Mouse (Mus musculus) small intestine, adult 2 months (tissue): ENCODE data around the gene Tmem129. TPM values are rescaled to one million over a fixed set of nuclear protein-coding genes. Genes with fewer than 3 reads are reported as not detected.

Source experiments
- H3K27ac ChIP-seq: fragments of 200-500 bp; 2 replicates; pipeline ENCODE4 v1.5.1; 2012; ENCODE audit warnings: low read depth, low read length, control low read depth, inconsistent platforms; ENCODE audit not compliant: insufficient read depth
- H3K27me3 ChIP-seq: fragments of 200-500 bp; 2 replicates; pipeline ENCODE4 v1.6.1; 2012; ENCODE audit warnings: mild to moderate bottlenecking, moderate library complexity, low read length, inconsistent platforms; ENCODE audit not compliant: control insufficient read depth, insufficient read depth
- H3K36me3 ChIP-seq: fragments of 200-500 bp; 2 replicates; pipeline ENCODE4 v1.6.1; 2012; ENCODE audit warnings: mild to moderate bottlenecking, low read length, control low read depth, inconsistent platforms; ENCODE audit not compliant: control insufficient read depth, insufficient read depth
- H3K4me1 ChIP-seq: fragments of 200-500 bp; 2 replicates; pipeline ENCODE4 v1.6.1; 2012; ENCODE audit warnings: low read length, inconsistent platforms, mixed read lengths; ENCODE audit not compliant: control insufficient read depth, insufficient read depth, insufficient read length
- H3K4me3 ChIP-seq: fragments of 200-500 bp; 2 replicates; pipeline ENCODE4 v1.5.1; 2012; ENCODE audit warnings: low read depth, mild to moderate bottlenecking, control low read depth, inconsistent platforms, low read length, moderate library complexity
- CTCF ChIP-seq: fragments of 200-500 bp; IDR thresholded peaks from 2 replicates; pipeline ENCODE4 v1.5.1; 2012; ENCODE audit warnings: low read depth, mild to moderate bottlenecking, control low read depth, inconsistent platforms, low read length, moderate library complexity, mixed read lengths; ENCODE audit not compliant: insufficient replicate concordance, insufficient read length; ENCODE audit errors: extremely low read depth
- POLR2A ChIP-seq: fragments of 200-500 bp; IDR thresholded peaks from 2 replicates; pipeline ENCODE4 v1.6.1; 2012; ENCODE audit warnings: low read depth, mild to moderate bottlenecking, control low read depth, inconsistent platforms, low read length, moderate library complexity
- WGBS: fragments of 180-500 bp; shearing (Covaris S2); methylation state at CpG from one replicate; pipeline ENCODE4 v1.1.7; 2018; 5-methylcytosine and 5-hydroxymethylcytosine counted together
- polyA plus RNA-seq: library from polyadenylated mRNA; depleted of rRNA; stranded (reverse); fragments of >200 nt; gene quantifications from 2 replicates; pipeline ENCODE4 v1.2.3, GENCODE M21; 2012

The Tmem129 gene
- polyA plus RNA-seq, 1 experiment = 34.8 TPM

DNA sequence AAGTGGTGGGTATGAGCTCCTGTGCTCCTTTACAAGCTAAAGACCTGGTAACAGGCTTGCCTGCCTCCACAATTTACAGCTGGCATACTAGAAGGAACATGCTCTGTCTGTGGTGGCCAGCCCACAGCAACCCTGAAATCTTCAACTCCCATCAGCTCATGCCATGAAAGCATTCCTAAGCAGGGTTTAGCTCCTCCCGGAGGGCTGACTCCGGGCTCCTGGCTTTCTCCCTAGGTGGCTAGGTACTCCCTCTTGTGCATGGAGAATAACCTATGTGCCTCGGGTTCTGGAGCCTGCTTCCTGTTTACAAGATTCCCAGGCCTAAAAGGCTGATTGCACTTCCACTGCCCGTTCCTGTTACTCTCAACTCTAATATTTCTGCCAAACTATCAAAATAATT is 19.4 kb downstream of the Tmem129 start:
- H3K4me1 ChIP-seq = no peaks in the 10 kb centered on the region
- H3K27me3 ChIP-seq = no peaks in the 10 kb centered on the region
- H3K36me3 ChIP-seq = peaks cover 45% of the 10 kb centered on the region
- H3K4me3 ChIP-seq = no peak overlapping the region
- TF ChIP-seq POLR2A (no peak), CTCF (no peak)
- WGBS = 49% methylated on average over 4 of the region's 4 CpGs
- H3K27ac ChIP-seq = no peak overlapping the region

DNA sequence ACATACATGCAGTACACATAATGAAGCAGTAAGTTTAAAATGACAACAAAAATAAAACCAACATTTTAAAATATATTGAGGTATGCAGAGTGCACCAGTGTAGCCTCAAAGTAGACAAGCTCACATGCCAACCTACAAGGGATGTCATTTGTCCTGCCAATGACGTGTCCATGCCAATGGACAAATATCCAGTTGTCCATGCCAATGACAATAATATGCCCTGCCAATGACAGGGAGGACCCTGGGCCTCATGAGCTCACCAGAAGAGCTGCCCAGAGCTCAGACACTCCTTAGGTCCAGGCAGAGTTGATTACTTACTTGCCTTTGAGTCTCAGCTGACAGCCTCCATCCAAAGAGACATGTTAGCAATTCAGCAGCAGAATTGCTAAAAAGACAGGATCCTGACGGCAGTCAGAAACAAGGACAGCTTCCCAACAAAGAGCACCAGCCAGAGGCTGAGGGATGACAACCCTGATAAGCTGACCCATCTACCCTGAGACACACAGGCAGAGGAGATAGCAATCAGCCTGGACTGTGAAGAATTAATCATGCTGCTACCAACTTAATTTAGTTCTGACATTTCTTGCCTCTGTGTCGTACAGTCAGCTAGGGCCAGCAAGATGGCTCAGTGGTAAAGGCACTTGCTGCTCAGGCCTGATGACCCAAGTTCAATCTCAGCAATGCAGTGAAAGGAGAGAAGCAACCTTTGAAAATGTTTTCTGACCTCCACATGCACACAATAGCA is 20.4 kb downstream of the Tmem129 start:
- no peaks in the 10 kb centered on the region for H3K27me3 ChIP-seq
- no peak for TF ChIP-seq POLR2A
- no peak for TF ChIP-seq CTCF
- no peaks in the 10 kb centered on the region for H3K4me1 ChIP-seq
- peaks cover 35% of the 10 kb centered on the region for H3K36me3 ChIP-seq
- H3K27ac ChIP-seq = no peak overlapping the region
- H3K4me3 ChIP-seq = no peak overlapping the region
- 88% methylated on average over 3 of the region's 3 CpGs for WGBS

DNA sequence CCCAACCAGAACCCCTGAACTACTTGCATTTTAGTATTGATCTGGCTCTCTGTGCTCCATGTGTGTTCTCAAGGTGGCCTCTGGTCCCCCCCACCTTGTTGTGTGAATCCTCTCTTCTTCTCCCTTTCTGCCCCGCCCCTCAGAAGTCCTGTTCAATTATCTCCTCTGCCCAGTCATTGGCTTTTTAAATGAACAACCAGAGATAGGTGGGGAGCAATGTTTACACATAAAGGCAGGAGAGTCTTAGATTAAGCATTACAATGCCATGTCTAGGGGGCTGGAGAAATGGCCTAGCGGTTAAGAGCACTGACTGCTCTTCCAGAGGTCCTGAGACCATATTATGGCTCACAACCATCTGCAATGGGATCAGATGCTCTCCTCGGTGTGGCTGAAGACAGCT is 22.9 kb downstream of the Tmem129 start:
- 85% methylated on average over 3 of the region's 3 CpGs for WGBS
- no peak for TF ChIP-seq CTCF
- TF ChIP-seq POLR2A = no peak
- Histone ChIP-seq H3K36me3 (peaks cover 18% of the 10 kb centered on the region), H3K27me3 (no peaks in the 10 kb centered on the region), H3K27ac (no peak overlapping the region), H3K4me3 (no peak overlapping the region), H3K4me1 (peaks cover 2% of the 10 kb centered on the region; the same call in 1 of the 2 replicates)

DNA sequence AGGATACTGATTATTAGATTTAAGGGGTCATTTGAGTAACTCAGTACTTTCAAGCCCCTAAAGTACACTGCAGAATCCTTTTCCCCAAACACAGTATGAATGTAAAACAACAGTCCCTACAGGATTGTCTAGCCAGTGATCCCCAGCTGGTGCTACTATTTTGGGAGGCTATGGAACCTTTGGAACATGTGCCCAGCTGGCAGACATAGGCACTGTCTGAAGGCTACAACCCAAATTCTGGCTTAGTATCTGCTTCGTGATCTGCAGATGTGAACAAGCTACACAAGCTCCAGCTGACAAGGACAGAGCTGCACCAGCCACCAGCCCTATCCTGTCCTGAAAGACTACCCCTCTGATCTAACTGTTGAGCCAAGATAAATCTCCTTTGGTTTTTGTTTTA is 25.7 kb downstream of the Tmem129 start:
- 91% methylated on average over 1 of the region's 1 CpGs for WGBS
- no peak for TF ChIP-seq POLR2A
- TF ChIP-seq CTCF = no peak
- Histone ChIP-seq H3K4me1 (peaks cover 5% of the 10 kb centered on the region), H3K27me3 (no peaks in the 10 kb centered on the region), H3K36me3 (peaks cover 3% of the 10 kb centered on the region), H3K27ac (no peak overlapping the region), H3K4me3 (no peak overlapping the region)

DNA sequence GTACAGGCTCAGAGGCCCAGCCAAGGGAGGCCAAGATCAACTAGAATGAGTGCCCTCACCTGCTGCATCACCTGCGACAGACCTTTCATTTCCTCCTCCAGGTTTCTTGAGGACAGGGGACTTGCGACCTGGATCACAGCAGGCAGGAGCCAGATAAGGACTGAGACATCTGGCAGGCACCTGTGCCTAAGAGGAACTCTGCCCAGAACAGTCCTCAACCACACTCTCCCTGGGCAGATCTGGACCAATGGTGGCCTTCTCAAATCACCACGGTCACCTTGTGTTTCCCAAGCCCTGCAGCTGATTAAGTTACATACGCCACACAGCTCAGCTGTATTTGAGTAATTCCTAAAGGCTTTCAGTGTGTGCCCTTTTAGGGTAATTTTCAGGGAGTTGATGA is 27.6 kb downstream of the Tmem129 start:
- TF ChIP-seq CTCF (no peak), POLR2A (no peak)
- Histone ChIP-seq H3K4me3 (peak overlapping the region; percentile 16; the same call in 1 of the 2 replicates), H3K4me1 (peaks cover 5% of the 10 kb centered on the region), H3K27me3 (no peaks in the 10 kb centered on the region), H3K36me3 (no peaks in the 10 kb centered on the region), H3K27ac (peak overlapping the region; percentile 83)
- 27% methylated on average over 4 of the region's 4 CpGs for WGBS

DNA sequence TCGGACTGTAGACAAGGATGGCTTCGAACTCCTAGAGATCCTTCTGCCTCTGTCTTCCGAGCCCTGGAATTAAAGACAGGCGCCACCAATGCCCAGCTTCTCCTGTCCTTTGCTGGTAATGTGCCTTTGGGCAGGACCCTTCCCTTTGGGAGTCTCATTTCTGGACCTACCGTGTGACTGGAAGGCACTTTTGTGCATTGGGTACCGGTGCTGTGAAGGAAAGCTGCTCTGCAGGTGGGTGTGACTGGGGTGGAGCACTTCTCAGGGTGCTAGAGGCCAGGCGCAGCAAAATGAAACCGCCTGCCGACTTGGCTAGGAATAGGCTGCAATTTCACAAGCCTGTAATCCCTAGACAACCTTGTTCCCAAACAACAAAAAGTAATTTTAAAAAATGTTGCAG is 28.2 kb downstream of the Tmem129 start:
- H3K27me3 ChIP-seq = no peaks in the 10 kb centered on the region
- H3K4me3 ChIP-seq = peak overlapping the region; percentile 74
- no peak for TF ChIP-seq CTCF
- no peak for TF ChIP-seq POLR2A
- peaks cover 5% of the 10 kb centered on the region for H3K4me1 ChIP-seq
- no peaks in the 10 kb centered on the region for H3K36me3 ChIP-seq
- 2% methylated on average over 9 of the region's 9 CpGs for WGBS
- H3K27ac ChIP-seq = peak overlapping the region; percentile 83

DNA sequence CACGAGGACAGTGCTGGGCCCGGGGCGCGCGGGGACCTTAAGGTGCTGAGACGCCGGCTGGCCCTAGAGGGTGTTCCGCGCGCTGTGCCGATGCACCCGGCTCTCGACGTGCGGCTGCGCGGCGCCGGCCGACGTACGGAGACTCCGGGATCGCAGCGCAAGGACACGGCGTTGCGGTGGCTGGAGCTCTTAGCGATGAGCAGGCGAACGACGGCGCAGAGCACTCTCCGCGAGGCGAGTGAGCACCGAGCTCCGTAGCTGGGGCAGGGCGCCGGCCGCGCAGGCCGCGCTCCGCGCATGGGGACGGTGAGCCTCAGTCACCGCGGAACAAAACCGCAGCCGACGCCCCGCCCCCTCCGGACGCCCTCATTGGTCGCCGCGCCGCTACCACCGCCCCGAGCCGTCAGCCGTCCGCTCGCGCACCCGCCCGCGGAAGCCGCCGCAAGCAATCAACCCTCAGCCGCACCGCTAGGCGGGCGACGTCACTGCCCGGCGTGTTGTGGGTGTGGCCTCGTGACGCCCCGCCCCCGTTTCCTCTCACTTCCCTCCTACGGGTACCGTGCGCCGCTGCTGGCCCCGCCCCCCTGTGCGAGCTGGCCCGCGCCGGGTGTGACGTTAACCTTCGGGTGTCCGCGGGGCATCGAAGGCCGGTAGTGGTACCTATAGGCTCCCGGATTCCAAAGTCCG is 28.8 kb downstream of the Tmem129 start, which contains the start of the genes Fam53a and Gm9903:
Gene Fam53a, minus strand, starts transcription at position 335 of the 687 bp plus-strand sequence.
Gene Gm9903, plus strand, starts transcription at position 625 of the 687 bp plus-strand sequence.
- WGBS = under 1% methylated on average over 97 of the region's 99 CpGs
- Histone ChIP-seq H3K27me3 (no peaks in the 10 kb centered on the region), H3K27ac (peak within 1 kb of the TSS; percentile 93), H3K4me1 (peaks cover 5% of the 10 kb centered on the region), H3K36me3 (no peaks in the 10 kb centered on the region), H3K4me3 (peak within 1 kb of the TSS; percentile 96)
- TF ChIP-seq POLR2A = peak; percentile 92
- 0 out of 2 replicates have a peak, but pooled peaks have one; percentile 5 for TF ChIP-seq CTCF
